Mouse (Mus musculus): ENCODE measurements around the gene 4931422A03Rik. TPM values are rescaled to one million over a fixed set of nuclear protein-coding genes. Genes with fewer than 3 reads are reported as not detected.

4931422A03Rik gene
- total RNA-seq, 2 experiments from 2014 or later = not detected

DNA sequence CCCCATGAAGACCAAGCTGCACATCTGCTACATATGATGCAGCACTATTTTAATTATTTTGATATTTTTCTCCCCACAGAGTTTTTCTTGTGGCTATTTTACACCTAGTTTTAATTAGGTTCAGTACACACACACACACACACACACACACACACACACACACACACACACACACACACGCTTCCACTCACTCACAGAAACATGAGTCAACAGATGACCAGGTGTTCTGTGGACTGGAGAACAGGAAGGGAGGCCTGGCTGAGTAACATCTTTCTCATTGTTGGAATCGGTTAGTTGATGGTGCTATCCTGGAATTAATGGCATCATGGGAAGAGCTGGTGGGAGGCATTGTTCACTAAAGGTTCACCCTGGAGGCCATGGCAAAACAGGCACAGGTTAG is 90.5 kb downstream of the 4931422A03Rik start:
- DNase-seq (ENCODE audit: low spot score in 2 of 2) = no peak

DNA sequence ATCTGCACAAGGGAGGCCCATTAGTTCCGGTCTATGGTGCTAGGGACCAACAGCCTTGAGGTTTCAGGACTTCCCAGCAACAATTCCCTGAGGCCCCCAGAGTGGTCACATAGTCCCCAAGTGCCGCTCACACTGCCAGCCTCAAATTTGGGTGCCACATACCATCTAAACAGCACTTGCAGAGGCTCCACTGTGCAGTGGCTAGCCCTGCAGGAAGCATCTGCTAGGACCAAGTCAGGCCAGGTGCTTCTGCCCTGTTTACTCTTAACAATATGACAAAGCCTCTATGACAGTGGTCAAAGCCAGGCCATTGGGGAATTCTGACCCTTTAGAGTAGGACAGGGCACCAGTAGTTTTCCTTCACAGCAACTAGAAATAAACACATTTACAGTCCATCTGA is 91.5 kb downstream of the 4931422A03Rik start:
- no peak for DNase-seq (ENCODE audit: low spot score in 2 of 2)

DNA sequence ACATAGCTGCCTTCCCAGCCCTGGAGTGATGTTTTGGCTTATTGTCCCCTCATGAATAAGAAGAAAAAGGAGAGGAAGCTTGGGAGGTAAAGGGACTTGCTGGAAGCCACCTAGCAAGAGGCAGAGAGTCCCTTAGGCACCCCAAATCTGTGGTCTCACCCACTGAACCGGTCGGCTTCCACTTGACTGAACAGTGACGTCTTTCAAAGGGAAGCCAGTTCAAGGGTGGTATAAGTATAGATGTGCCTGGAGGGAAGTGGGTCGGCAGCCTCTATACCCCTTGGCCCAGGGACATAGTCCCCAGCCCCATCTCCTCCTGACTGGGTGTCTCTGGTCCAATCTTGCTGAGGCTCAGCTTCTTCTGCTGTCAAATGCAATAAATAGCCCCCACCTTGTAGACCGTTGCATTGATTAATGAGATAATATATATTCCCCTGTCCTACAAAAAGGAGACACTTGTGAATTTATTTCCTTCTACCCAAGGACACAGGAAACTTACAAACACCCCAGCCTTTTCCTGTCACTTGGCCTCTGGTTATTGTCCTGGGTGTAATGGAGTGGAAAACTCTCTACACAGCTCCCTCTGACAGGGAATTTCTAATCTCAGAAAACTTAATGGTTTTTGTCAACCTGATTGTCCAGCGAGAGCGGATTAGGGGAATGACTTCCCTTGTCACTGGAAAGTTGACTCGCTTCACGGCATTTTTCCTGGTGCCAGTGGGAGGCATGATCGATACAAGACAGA is 92.3 kb downstream of the 4931422A03Rik start:
- DNase-seq (ENCODE audit: low spot score in 2 of 2) = no peak

DNA sequence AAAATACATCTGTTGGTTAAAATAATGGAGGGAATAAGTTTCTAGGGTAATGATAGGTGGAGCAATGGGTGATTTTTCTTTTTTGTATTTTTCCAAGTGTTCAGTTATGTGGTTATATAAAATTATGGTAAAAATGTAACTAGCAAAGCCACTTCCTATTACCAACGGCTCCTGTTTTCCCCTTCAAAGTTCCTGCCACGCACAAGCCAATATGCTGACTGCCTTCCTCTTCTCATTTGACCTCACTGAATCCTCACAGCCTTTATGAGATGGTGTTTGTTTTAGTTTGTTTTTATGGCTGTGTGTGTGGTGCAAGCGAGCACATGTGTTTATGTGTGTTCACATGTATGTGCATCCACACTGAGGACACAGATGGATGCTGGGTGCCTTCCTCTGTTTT is 93.5 kb downstream of the 4931422A03Rik start:
- DNase-seq (ENCODE audit: low spot score in 2 of 2) = no peak

DNA sequence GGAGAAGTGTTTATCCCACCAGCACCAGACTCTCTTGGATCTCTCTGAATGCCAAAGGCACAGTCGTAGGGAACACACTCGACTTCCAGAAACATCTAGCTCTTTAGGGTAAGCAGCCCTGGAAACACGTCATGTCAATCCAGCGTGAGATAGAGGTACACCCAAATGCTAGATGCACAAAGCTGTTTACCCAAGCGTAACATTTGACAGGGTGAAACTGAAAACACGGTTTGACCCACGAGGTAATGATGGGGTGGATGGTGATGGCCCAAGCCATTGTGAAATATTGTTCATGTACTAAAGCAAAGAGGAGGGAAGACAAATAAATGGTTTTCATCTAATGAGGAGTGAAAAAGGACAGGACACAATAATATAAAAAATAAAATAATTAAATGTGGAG is 93.9 kb downstream of the 4931422A03Rik start:
- no peak for DNase-seq (ENCODE audit: low spot score in 2 of 2)

DNA sequence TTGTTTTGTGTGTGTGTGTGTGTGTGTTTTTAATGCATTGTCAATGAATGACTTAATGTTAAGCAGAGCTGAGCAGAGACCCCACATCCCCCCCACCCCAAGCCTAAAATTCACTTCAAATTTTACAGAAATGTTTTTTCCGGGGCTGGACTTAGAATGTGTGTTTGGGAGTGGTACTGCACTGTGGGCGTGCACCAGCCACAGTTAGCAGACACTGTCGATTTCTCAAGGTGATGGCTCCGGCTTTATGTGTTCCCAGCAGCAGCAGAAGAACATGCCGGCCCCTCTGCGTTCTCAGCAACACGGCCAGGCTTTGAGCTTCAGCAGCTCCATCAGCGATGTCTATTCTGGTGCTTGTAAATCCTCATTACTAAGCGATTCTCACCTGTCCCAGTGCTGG is 95.7 kb downstream of the 4931422A03Rik start:
- DNase-seq (ENCODE audit: low spot score in 2 of 2) = no peak

DNA sequence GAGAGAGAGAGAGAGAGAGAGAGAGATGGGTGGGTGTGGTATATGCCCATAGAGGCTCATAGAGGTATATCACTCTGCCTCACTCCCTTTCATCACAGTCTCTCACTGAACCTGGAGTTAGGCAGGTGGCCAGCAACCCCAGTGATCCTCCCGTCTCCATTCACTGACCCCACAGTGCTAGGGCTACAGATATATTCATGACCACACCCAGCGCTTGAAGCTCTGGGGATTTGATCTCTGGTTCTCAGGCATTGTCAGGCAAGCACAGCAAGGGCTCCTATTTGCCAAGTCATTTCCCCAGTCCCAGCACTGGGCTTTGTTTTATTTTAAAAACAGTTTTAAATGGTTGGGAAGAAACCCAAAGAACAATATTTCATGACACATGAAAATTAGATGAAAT is 96.1 kb downstream of the 4931422A03Rik start:
- no peak for DNase-seq (ENCODE audit: low spot score in 2 of 2)

DNA sequence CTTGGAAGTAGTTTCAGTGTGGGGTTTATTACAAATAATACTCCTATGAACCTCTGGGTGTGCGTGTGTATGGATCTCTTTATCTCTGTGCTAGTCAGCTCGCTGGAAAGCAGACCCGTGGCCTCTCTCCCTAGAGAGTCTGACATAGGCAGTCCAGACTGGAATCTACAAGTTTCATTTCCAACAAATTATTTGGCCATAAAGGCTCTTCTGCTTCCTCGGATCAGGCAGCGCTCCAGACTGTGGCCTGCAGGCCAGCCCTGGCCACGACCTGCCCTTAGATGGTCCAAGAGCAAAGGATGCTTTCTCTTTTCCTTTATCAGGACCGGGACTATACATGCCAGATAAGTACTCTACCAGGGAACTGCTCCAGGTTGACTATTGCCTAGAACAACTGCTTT is 96.7 kb downstream of the 4931422A03Rik start:
- no peak for DNase-seq (ENCODE audit: low spot score in 2 of 2)

DNA sequence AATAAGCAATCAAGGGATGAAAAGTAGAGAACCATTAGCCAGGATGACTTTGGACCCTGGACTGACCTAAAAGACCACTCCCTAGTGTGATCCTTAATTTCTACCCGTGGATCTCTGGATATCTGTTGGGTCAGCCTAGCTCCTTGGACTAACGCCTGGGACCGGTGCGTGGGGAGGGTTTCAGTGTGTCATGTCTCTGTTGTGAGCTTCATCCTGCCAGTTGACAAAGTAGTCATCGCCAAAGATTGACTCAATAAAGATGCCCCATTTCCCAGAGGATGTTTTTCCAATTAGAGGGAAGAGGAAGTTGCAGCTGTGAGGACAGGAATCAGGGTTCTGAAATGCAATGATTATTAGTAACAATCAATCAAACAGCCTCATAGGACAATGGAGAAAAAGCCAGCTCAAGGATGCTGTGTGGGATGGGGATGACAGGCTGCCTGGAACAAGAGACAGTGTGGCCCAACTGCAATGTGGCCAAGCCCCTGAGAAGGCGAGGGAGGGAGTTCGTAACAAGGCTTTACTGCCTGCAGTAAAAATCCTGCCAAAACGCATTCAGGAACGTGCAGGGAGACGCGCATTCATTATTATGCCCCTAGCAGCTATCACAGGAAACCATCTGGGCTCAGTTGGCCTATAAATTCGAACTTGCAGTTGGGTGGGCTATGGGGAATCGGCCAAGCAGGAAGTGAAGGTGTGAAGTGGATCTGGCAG is 97.7 kb downstream of the 4931422A03Rik start:
- DNase-seq (ENCODE audit: low spot score in 2 of 2) = no peak

DNA sequence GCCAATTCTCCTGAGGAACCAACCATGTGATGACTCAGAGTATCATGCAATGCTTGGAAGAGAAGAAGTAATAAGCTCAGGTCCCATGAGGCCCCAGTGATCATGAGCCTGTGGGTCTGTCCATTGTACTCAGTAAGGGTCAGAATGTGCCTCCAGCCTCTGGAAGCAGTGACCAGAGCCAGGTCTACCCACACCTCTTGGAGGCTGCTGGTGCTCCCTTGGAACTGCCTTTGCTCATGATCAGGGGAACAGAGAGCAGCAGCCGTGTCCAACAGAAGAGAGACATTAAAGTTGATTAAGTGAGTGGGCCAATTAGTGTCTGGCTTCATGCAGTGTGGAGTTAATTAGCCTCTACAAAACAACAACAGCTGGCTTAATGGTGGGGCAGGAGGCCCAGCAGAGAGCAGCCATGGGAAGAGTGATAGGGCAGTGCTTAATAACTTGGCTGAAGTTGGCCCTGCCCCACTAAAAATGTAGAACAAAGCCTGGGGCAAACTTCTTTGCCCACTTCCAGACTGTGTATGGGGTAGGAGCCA is 100.5 kb downstream of the 4931422A03Rik start:
- DNase-seq (ENCODE audit: low spot score in 2 of 2) = no peak

DNA sequence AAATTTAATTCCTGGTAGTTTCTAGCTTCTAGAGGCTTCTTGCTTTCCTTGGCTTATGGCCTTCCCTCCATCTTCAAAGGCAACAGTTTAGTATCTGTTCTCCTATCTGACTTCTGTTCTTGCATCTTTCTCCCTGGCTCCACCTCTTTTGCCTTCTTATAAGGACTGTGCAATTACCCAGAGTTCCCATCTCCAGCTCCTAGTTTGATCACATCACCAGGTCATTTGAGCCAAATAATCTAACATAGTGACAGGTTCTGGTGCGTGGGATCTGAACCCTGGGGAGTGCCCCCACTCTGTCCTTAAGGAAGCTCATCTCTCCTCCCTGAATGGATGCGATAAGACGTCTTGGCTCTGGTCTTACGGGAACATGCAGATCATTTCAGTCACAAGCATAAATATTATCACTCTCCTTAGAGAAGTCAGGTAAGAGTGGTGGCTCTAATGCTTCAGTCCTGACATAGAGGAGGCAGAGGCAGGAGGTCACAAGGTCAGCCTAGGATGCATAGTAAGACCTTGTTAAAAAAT is 101.5 kb downstream of the 4931422A03Rik start:
- no peak for DNase-seq (ENCODE audit: low spot score in 2 of 2)

DNA sequence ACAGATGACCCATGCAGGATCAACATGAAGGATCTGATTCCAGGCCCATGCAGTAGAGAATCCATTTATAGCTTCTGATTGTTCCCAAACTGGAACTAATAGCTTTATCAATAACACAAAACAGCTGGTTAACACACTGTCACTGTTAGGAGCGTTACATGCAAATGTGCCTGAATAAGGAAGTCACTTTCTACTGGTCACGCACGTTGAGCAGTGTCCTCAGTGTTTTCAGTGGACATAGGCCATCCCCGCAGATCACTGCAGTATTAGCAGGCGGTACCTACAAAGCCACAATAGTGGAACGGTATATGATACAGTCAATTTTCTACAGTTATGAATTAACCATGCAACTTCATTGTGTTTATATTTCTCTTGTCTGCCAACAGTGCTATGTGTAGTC is 108.7 kb downstream of the 4931422A03Rik start:
- no peak for DNase-seq (ENCODE audit: low spot score in 2 of 2)

DNA sequence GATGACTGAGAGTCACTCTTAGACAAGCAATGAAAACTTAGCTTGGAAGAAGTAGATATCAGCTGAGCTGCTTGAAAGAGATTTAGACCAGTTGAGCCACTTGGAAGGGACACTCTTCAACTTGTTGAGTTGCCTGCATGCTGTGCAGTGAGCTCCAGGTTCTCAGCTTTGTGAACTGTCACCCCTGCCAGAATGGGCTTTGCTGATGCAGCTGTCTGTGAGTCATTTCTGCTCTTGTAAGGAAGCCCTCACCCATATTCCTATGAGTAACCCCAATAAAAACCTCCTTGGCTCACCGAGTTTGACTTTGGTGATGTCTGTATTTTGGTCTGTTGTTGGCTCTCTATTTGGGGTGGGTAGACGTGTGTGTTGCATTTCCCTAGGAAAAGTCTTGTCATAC is 109.8 kb downstream of the 4931422A03Rik start:
- DNase-seq (ENCODE audit: low spot score in 2 of 2) = no peak

DNA sequence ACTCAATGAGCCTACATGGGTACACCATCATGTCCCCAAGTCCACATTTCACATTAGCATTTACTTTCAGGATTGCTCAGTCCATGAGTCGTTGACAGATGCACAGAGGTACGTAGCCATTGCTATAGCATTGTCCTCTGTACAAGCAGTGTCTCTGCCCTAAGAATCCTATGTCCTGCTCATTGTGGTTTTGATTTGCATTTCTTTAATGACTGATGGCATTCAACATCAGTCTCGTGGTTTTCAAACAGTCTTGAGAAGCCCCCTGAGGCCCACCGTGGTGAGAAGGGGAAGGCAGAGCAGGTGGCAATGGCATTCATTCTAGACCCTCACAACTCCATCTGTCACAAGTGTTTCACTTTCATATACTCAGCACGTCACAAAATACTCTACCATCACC is 110.8 kb downstream of the 4931422A03Rik start:
- DNase-seq (ENCODE audit: low spot score in 2 of 2) = no peak

Other genes starting within 250 kb of the 4931422A03Rik start
- 100 to 1,000 TPM; 343 to 464 TPM for gene Caprin1, start 230.7 kb downstream of the 4931422A03Rik start, total RNA-seq (2021)
- gene Lmo2, start 70.4 kb downstream of the 4931422A03Rik start, total RNA-seq (2021) = 10 to 100 TPM; 22.7 to 29.7 TPM
- gene Fbxo3, start 640 bp downstream of the 4931422A03Rik start, total RNA-seq (2021) = 10 to 100 TPM; 56.0 to 80.7 TPM
- gene Gm10912, start 37.5 kb upstream of the 4931422A03Rik start, total RNA-seq (2021) = under 1 TPM in 1 of 2 experiments, not detected in 1; 0.36 TPM
- not detected for gene Gm10799, start 40.2 kb upstream of the 4931422A03Rik start, total RNA-seq (2021)
- 10 to 100 TPM; 13.0 TPM for gene Cd59b, start 41.5 kb upstream of the 4931422A03Rik start, total RNA-seq (2021)
- 100 to 1,000 TPM in 1 of 2 experiments, 10 to 100 TPM in 1; 99.7 to 107 TPM for gene Cd59a, start 67.4 kb upstream of the 4931422A03Rik start, total RNA-seq (2021)
- gene A930018P22Rik, start 94.4 kb upstream of the 4931422A03Rik start, total RNA-seq (2021) = 1 to 10 TPM in 1 of 2 experiments, under 1 TPM in 1; 0.89 to 1.5 TPM